Mouse (Mus musculus): ENCODE results near the gene Cnga3. TPM values are rescaled to one million over a fixed set of nuclear protein-coding genes. Genes with fewer than 3 reads are reported as not detected.

Gene Cnga3
- polyA plus RNA-seq, 1 experiment from 2014 or later = 0.08 TPM

DNA sequence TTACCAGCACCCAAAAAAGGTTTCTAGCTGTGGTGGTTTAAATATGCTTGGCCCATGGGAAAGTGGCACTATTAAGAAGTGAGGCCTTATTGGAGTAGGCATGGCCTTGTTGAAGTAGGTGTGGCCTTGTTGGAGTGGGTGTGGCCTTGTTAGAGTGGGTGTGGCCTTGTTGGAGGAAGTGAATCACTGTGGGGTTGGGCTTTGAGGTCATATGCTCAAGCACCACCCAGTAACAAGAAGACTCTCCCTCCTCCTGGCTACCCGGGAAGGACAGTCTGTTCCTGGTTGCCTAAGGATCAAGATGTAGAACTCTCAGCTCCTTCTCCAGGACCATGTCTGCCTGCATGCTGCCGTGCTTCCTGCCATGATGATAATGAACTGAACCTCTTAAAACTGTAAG lies 32.2 kb downstream of the Cnga3 start:
- WGBS = 90% methylated on average over 2 of the region's 2 CpGs
- H3K4me2 ChIP-seq (ENCODE audit: low read length) = no peak overlapping the region
- no peaks in the 10 kb centered on the region for H3K27me3 ChIP-seq (replicated peaks; ENCODE audit: control insufficient read depth, insufficient read depth, low read length)
- no peaks in the 10 kb centered on the region for H3K9me3 ChIP-seq (replicated peaks; ENCODE audit: control insufficient read depth, low read length)
- no peak overlapping the region for H3K27ac ChIP-seq (ENCODE audit: low read depth, low read length)
- no peak overlapping the region for H3K4me3 ChIP-seq (ENCODE audit: low read depth, low read length)
- no peak for ATAC-seq
- no peak overlapping the region for H3K9ac ChIP-seq (ENCODE audit: low read length)
- no peaks in the 10 kb centered on the region for H3K4me1 ChIP-seq (ENCODE audit: control insufficient read depth, insufficient read depth, low read length)
- DNase-seq (ENCODE audit: low spot score) = no peak
- no peaks in the 10 kb centered on the region for H3K36me3 ChIP-seq (ENCODE audit: control insufficient read depth, insufficient read depth, low read length)

DNA sequence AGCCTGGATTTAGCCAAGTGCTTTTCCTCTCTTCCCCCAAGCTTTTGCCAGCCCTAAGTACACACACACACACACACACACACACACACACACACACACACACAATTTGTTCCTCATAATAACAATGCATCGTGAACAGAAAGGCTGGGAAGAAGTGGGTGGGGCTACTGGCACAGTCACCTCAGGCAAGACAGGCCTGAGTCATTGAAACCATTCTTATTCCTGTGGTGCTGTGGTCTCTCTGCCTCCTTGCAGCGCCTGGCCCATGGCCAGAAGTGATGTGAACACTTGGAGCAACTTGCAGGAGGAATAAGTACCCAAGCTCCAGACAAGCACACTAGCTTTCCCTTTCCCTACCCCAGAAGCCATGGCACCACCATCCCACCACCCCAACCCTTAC lies 34.2 kb downstream of the Cnga3 start:
- WGBS = 17% methylated on average over 2 of the region's 2 CpGs
- Histone ChIP-seq H3K4me1 (ENCODE audit: control insufficient read depth, insufficient read depth, low read length) (no peaks in the 10 kb centered on the region), H3K9ac (ENCODE audit: low read length) (no peak overlapping the region), H3K27me3 (replicated peaks; ENCODE audit: control insufficient read depth, insufficient read depth, low read length) (no peaks in the 10 kb centered on the region), H3K4me3 (ENCODE audit: low read depth, low read length) (no peak overlapping the region), H3K4me2 (ENCODE audit: low read length) (no peak overlapping the region), H3K27ac (ENCODE audit: low read depth, low read length) (no peak overlapping the region), H3K9me3 (replicated peaks; ENCODE audit: control insufficient read depth, low read length) (no peaks in the 10 kb centered on the region), H3K36me3 (ENCODE audit: control insufficient read depth, insufficient read depth, low read length) (no peaks in the 10 kb centered on the region)
- peak; percentile 67 for DNase-seq (ENCODE audit: low spot score)
- ATAC-seq = peak; percentile 54; the same call in 1 of the 2 replicates

DNA sequence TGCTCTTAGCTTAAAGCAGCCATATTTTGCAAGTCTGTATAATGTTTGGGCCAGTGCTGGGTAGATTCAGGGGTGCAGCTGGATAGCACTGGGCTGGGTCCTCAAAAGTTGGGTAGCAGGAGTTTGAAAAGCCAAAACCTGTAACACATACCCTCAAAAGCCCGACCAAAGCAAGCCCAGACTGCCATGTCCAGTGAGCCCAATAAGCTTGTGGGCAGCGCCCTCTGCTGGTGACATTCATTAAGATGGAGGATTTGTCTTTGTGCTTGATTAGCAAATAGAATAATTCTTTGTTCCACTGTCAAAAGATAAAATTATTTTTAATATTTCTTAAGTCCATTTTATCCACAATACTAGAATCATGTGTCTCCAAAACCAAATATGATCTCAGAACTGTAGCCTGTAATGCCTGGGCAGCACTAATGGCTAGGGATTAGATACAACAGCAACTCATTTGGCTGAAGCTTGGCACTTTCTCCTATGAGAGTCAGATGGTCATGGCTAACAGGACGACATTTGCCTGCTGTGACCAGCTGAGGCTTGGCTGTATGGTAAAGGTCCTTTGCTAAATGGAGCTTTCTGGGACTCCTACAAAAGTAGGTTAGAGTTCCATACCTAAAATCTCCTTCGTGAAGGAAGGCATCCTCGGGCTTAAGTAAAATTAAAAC lies 36.5 kb downstream of the Cnga3 start:
- no peaks in the 10 kb centered on the region for H3K9me3 ChIP-seq (replicated peaks; ENCODE audit: control insufficient read depth, low read length)
- H3K4me3 ChIP-seq (ENCODE audit: low read depth, low read length) = no peak overlapping the region
- DNase-seq (ENCODE audit: low spot score) = peak; percentile 91
- H3K4me1 ChIP-seq (ENCODE audit: control insufficient read depth, insufficient read depth, low read length) = no peaks in the 10 kb centered on the region
- peak; percentile 67; the same call in 1 of the 2 replicates for ATAC-seq
- H3K4me2 ChIP-seq (ENCODE audit: low read length) = no peak overlapping the region
- no peak overlapping the region for H3K27ac ChIP-seq (ENCODE audit: low read depth, low read length)
- no peaks in the 10 kb centered on the region for H3K27me3 ChIP-seq (replicated peaks; ENCODE audit: control insufficient read depth, insufficient read depth, low read length)
- 40% methylated on average over 5 of the region's 5 CpGs for WGBS
- H3K9ac ChIP-seq (ENCODE audit: low read length) = no peak overlapping the region
- no peaks in the 10 kb centered on the region for H3K36me3 ChIP-seq (ENCODE audit: control insufficient read depth, insufficient read depth, low read length)

DNA sequence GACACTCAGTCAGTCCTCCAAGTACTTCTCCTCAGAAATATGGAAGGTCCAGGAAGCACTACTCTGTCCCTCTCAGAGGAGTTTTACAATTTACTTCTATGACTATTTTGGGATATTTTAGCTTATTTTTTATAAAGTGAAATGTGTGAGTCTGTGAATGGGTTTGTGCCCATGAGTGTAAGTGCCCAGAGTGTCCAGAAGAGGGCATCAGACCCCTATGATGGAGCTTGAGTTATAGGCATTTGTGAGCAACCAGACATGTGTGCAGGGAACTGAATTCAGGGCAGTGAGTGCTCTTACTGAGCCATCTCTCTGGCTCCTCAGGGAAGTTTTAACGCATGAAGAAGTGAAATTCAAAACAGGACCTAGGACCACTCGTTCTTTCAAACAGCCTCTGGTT lies 44.2 kb downstream of the Cnga3 start:
- WGBS = 94% methylated on average over 2 of the region's 2 CpGs
- no peak overlapping the region for H3K9ac ChIP-seq (ENCODE audit: low read length)
- ATAC-seq = no peak

DNA sequence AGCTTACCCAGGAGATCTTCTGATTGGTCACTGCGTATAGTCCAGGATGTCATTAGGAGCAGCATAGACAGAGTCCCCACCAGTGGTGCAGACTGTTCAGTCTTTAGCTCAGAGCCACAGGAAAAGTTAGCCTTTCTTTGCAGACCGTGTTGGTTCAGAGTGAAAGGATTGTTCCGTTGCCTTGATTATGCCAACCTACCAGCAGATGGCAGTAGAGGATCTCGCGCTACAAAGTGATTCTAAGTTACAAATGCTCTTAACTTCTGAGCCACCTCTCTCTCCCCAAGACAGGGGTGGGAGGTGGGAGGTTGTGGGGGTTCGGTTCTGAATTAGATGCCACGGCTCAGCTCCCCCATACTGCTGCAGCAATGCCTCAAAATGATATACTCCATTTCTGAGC lies 58.2 kb downstream of the Cnga3 start:
- peak; percentile 34; the same call in 1 of the 2 replicates for ATAC-seq
- H3K9me3 ChIP-seq (replicated peaks; ENCODE audit: control insufficient read depth, low read length) = no peaks in the 10 kb centered on the region

More for the DNA sequence above, 44.2 kb downstream of the Cnga3 start:
- Histone ChIP-seq H3K27ac (ENCODE audit: low read depth, low read length) (no peak overlapping the region), H3K27me3 (replicated peaks; ENCODE audit: control insufficient read depth, insufficient read depth, low read length) (no peaks in the 10 kb centered on the region), H3K4me1 (ENCODE audit: control insufficient read depth, insufficient read depth, low read length) (no peaks in the 10 kb centered on the region), H3K9me3 (replicated peaks; ENCODE audit: control insufficient read depth, low read length) (no peaks in the 10 kb centered on the region), H3K4me2 (ENCODE audit: low read length) (no peak overlapping the region), H3K36me3 (ENCODE audit: control insufficient read depth, insufficient read depth, low read length) (no peaks in the 10 kb centered on the region), H3K4me3 (ENCODE audit: low read depth, low read length) (no peak overlapping the region)
- DNase-seq (ENCODE audit: low spot score) = no peak

DNA sequence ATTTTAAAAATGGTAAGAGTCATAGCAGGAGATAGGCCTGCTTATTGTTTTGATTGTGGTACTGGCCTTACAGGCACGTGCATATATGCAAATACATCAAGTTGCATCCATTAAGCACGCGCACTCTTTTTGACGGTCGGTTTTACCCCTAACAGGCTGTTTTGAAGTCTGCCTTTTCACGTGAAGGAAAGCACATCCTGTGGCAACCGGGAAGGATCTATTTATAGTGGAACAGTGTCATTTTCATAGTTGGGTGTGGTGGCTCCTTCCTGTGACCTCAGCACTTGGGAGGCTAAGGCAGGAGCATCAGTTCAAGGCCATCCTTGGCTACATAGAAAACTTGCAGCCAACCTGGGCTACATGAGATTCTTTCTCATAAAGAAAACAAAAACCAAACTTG lies 72.3 kb downstream of the Cnga3 start:
- no peaks in the 10 kb centered on the region for H3K36me3 ChIP-seq (ENCODE audit: control insufficient read depth, insufficient read depth, low read length)
- no peaks in the 10 kb centered on the region for H3K9me3 ChIP-seq (replicated peaks; ENCODE audit: control insufficient read depth, low read length)
- H3K27me3 ChIP-seq (replicated peaks; ENCODE audit: control insufficient read depth, insufficient read depth, low read length) = no peaks in the 10 kb centered on the region
- H3K9ac ChIP-seq (ENCODE audit: low read length) = no peak overlapping the region
- H3K4me2 ChIP-seq (ENCODE audit: low read length) = no peak overlapping the region
- ATAC-seq (no peak), DNase-seq (ENCODE audit: low spot score) (no peak)
- no peak overlapping the region for H3K27ac ChIP-seq (ENCODE audit: low read depth, low read length)
- 78% methylated on average over 7 of the region's 7 CpGs for WGBS
- no peaks in the 10 kb centered on the region for H3K4me1 ChIP-seq (ENCODE audit: control insufficient read depth, insufficient read depth, low read length)
- H3K4me3 ChIP-seq (ENCODE audit: low read depth, low read length) = no peak overlapping the region

More for the DNA sequence above, 58.2 kb downstream of the Cnga3 start:
- peak; percentile 85 for DNase-seq (ENCODE audit: low spot score)
- H3K27me3 ChIP-seq (replicated peaks; ENCODE audit: control insufficient read depth, insufficient read depth, low read length) = 0 out of 2 replicates have a peak, but pooled peaks cover 4% of the 10 kb centered on the region
- no peak overlapping the region for H3K4me3 ChIP-seq (ENCODE audit: low read depth, low read length)
- no peak overlapping the region for H3K4me2 ChIP-seq (ENCODE audit: low read length)
- H3K4me1 ChIP-seq (ENCODE audit: control insufficient read depth, insufficient read depth, low read length) = no peaks in the 10 kb centered on the region
- no peaks in the 10 kb centered on the region for H3K36me3 ChIP-seq (ENCODE audit: control insufficient read depth, insufficient read depth, low read length)
- no peak overlapping the region for H3K9ac ChIP-seq (ENCODE audit: low read length)
- WGBS = 5% methylated on average over 7 of the region's 7 CpGs
- H3K27ac ChIP-seq (ENCODE audit: low read depth, low read length) = no peak overlapping the region

DNA sequence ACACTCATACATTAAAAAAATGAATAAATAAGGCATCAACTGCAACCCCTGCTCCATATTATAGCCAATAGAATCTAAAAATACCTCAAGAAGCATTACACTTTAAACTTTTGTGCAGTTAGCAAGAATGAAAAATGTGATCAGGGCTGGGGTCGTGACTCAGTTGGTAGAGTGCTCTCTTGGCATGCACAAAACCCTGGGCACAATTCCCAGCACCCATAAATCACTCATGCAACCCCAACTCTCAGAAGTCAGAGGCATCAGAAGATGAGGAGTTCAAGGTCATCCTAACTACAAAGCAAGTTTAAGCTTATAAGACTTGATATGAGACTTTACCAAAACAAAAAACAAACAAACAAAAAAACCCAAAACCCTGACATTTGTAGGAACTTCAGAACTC lies 73.5 kb downstream of the Cnga3 start:
- WGBS = 88% methylated on average over 1 of the region's 1 CpGs
- Histone ChIP-seq H3K4me3 (ENCODE audit: low read depth, low read length) (no peak overlapping the region), H3K4me2 (ENCODE audit: low read length) (no peak overlapping the region), H3K9ac (ENCODE audit: low read length) (no peak overlapping the region), H3K27me3 (replicated peaks; ENCODE audit: control insufficient read depth, insufficient read depth, low read length) (no peaks in the 10 kb centered on the region), H3K27ac (ENCODE audit: low read depth, low read length) (no peak overlapping the region), H3K36me3 (ENCODE audit: control insufficient read depth, insufficient read depth, low read length) (no peaks in the 10 kb centered on the region), H3K9me3 (replicated peaks; ENCODE audit: control insufficient read depth, low read length) (no peaks in the 10 kb centered on the region), H3K4me1 (ENCODE audit: control insufficient read depth, insufficient read depth, low read length) (no peaks in the 10 kb centered on the region)
- no peak for ATAC-seq
- no peak for DNase-seq (ENCODE audit: low spot score)

DNA sequence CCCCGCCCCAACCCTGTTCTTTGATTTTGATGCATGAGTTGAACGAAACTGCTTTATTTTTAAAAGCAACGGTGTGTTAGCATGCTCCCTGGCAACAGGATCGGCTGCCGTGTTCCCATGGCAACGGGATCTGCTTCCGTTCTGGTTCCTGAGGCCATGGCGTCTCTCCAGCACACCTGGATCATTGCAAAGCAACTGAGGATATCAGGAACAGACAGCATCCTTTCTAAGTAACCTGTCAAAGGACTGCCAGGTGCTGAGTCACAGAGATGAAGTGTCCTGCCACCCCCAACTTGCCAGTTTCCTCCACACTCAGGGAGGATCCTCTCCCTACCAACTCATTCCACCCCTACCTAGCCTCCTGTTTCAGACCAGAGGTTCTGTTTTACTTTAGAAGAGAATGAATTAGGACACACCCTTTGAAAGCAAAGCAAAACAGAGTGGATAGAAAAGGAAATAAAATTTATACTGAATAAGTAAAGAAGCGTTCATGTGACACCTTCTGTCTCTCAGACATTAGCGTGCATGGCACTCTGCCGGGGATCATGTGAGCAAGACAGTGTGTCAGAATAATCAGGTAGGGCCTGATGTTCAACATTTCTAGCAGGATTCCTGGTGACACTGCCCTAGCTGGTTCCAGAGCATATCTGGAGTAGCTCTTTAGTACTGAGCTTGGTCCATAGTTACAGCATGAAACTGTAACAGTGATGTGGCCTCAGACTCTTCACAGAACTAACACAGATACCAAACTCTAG lies 74.1 kb downstream of the Cnga3 start:
- WGBS = 67% methylated on average over 11 of the region's 11 CpGs
- no peak overlapping the region for H3K9ac ChIP-seq (ENCODE audit: low read length)
- no peaks in the 10 kb centered on the region for H3K4me1 ChIP-seq (ENCODE audit: control insufficient read depth, insufficient read depth, low read length)
- ATAC-seq (0 out of 2 replicates have a peak, but pooled peaks have one; percentile 52), DNase-seq (ENCODE audit: low spot score) (peak; percentile 71)
- H3K4me3 ChIP-seq (ENCODE audit: low read depth, low read length) = no peak overlapping the region
- H3K4me2 ChIP-seq (ENCODE audit: low read length) = no peak overlapping the region
- H3K27ac ChIP-seq (ENCODE audit: low read depth, low read length) = peak overlapping the region; percentile 5; the same call in 1 of the 2 replicates
- H3K27me3 ChIP-seq (replicated peaks; ENCODE audit: control insufficient read depth, insufficient read depth, low read length) = no peaks in the 10 kb centered on the region
- H3K9me3 ChIP-seq (replicated peaks; ENCODE audit: control insufficient read depth, low read length) = no peaks in the 10 kb centered on the region
- no peaks in the 10 kb centered on the region for H3K36me3 ChIP-seq (ENCODE audit: control insufficient read depth, insufficient read depth, low read length)

DNA sequence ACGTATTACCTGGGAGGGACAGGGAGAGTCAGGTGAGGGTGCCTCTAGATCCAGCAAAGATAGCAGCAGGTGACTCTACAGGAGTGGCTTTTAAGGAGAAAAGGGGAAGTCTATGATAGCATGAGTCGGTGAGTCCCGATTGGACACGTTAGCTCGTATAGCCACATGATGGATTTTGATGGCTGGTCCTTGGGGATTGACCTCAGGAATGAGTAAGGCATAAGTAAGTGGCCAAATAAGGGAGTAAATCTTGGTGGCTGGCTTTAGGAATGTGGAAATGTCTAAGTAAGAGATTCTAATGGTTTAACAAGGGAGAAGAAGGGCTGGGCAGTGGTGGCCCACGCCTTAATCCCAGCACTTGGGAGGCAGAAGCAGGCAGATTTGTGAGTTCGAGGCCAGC lies 74.7 kb downstream of the Cnga3 start:
- no peak for DNase-seq (ENCODE audit: low spot score)
- Histone ChIP-seq H3K4me2 (ENCODE audit: low read length) (no peak overlapping the region), H3K4me1 (ENCODE audit: control insufficient read depth, insufficient read depth, low read length) (no peaks in the 10 kb centered on the region), H3K4me3 (ENCODE audit: low read depth, low read length) (no peak overlapping the region), H3K9me3 (replicated peaks; ENCODE audit: control insufficient read depth, low read length) (no peaks in the 10 kb centered on the region), H3K27ac (ENCODE audit: low read depth, low read length) (no peak overlapping the region), H3K36me3 (ENCODE audit: control insufficient read depth, insufficient read depth, low read length) (no peaks in the 10 kb centered on the region), H3K27me3 (replicated peaks; ENCODE audit: control insufficient read depth, insufficient read depth, low read length) (no peaks in the 10 kb centered on the region), H3K9ac (ENCODE audit: low read length) (no peak overlapping the region)
- WGBS = 89% methylated on average over 7 of the region's 7 CpGs
- no peak for ATAC-seq
